ENCODE assay signal across 9 mouse cellular contexts in genomic region chr17:27120561-27121024, GRCm38 (mm10). TPM values are rescaled to one million over a fixed set of nuclear protein-coding genes. Genes with fewer than 3 reads are reported as not detected.
DNase-seq lines count a peak whose midpoint lies in the region; ATAC-seq and TF ChIP-seq lines count a peak whose summit lies in the region.
"Had no signal": no experiment of that assay in that cellular context is flagged by ENCODE, and none has a peak within 500 bp of the region (broad histone marks: within the 10 kb centered on the region; RNA-seq: fewer than 3 reads in every experiment).

No protein-coding gene starts in this region.

- no peaks in the 10 kb centered on the region for H3K9me3 ChIP-seq in intestine, embryonic 14.5 days (ENCODE audit: control insufficient read depth, low read length)
- no peaks in the 10 kb centered on the region for H3K9me3 ChIP-seq in limb, embryonic 13.5 days
- no peaks in the 10 kb centered on the region for H3K9me3 ChIP-seq in neural tube, embryonic 13.5 days

- 84% methylated on average over 18 of the region's 18 CpGs for WGBS in thymus, adult 2 months
- WGBS in intestine, embryonic 14.5 days = 18% methylated on average over 18 of the region's 18 CpGs
- WGBS in limb, embryonic 13.5 days = 8% methylated on average over 18 of the region's 18 CpGs
- WGBS in neural tube, embryonic 13.5 days = 6% methylated on average over 18 of the region's 18 CpGs

- no peak overlapping the region for H3K27ac ChIP-seq in thymus, adult 2 months (ENCODE audit: control insufficient read depth, insufficient read depth, low read length)
- H3K27ac ChIP-seq in intestine, embryonic 14.5 days (ENCODE audit: low read depth) = no peak overlapping the region
- no peak overlapping the region for H3K27ac ChIP-seq in limb, embryonic 13.5 days
- no peak overlapping the region for H3K27ac ChIP-seq in neural tube, embryonic 13.5 days (replicated peaks)
- H3K27ac ChIP-seq: macrophage had no signal

- H3K9ac ChIP-seq in intestine, embryonic 14.5 days (ENCODE audit: low read length) = no peak overlapping the region
- H3K9ac ChIP-seq in limb, embryonic 13.5 days = 0 out of 2 replicates have a peak overlapping the region, but pooled peaks have one; percentile 19
- H3K9ac ChIP-seq in neural tube, embryonic 13.5 days = 0 out of 2 replicates have a peak overlapping the region, but pooled peaks have one; percentile 34

- peaks cover 12% of the 10 kb centered on the region for H3K4me1 ChIP-seq in thymus, adult 2 months (replicated peaks; ENCODE audit: control insufficient read depth, insufficient read depth, low read length)
- H3K4me1 ChIP-seq in intestine, embryonic 14.5 days (replicated peaks; ENCODE audit: control insufficient read depth, insufficient read depth, low read length) = peaks cover 21% of the 10 kb centered on the region
- H3K4me1 ChIP-seq in limb, embryonic 13.5 days = peaks cover 25% of the 10 kb centered on the region
- peaks cover 41% of the 10 kb centered on the region for H3K4me1 ChIP-seq in neural tube, embryonic 13.5 days (replicated peaks)

- no peak overlapping the region for H3K4me2 ChIP-seq in intestine, embryonic 14.5 days (ENCODE audit: low read length)
- 0 out of 2 replicates have a peak overlapping the region, but pooled peaks have one; percentile 3 for H3K4me2 ChIP-seq in limb, embryonic 13.5 days (replicated peaks)
- H3K4me2 ChIP-seq in neural tube, embryonic 13.5 days = peak overlapping the region; percentile 24

- no peak for TF ChIP-seq POLR2A in thymus, adult 2 months (IDR thresholded peaks at IDR 0.05; ENCODE audit: control insufficient read depth, extremely low read depth, insufficient read depth, low read length, poor library complexity)

- peak; percentile 62; the same call in 1 of the 2 replicates for TF ChIP-seq CTCF in thymus, adult 2 months (IDR thresholded peaks at IDR 0.05; ENCODE audit: borderline replicate concordance, control insufficient read depth, extremely low read depth, insufficient read depth, low read length, poor library complexity)

- ATAC-seq in intestine, embryonic 14.5 days (replicated peaks; ENCODE audit: low FRiP score, low TSS enrichment, low read depth) = no peak
- ATAC-seq in limb, embryonic 13.5 days (ENCODE audit: low FRiP score, low read depth) = no peak
- ATAC-seq in neural tube, embryonic 13.5 days (ENCODE audit: low read depth) = 0 out of 2 replicates have a peak, but pooled peaks have one; percentile 37

- H3K27me3 ChIP-seq in thymus, adult 2 months (ENCODE audit: control insufficient read depth, insufficient read depth, low read length) = no peaks in the 10 kb centered on the region
- H3K27me3 ChIP-seq in intestine, embryonic 14.5 days (replicated peaks; ENCODE audit: control insufficient read depth, insufficient read depth, low read length) = no peaks in the 10 kb centered on the region
- no peaks in the 10 kb centered on the region for H3K27me3 ChIP-seq in limb, embryonic 13.5 days
- H3K27me3 ChIP-seq in neural tube, embryonic 13.5 days = 0 out of 2 replicates have a peak, but pooled peaks cover 7% of the 10 kb centered on the region

- H3K4me3 ChIP-seq in thymus, adult 2 months (ENCODE audit: control insufficient read depth, insufficient read depth, low read length) = no peak overlapping the region
- H3K4me3 ChIP-seq in intestine, embryonic 14.5 days (ENCODE audit: low read depth, low read length) = no peak overlapping the region
- H3K4me3 ChIP-seq in limb, embryonic 13.5 days = no peak overlapping the region
- H3K4me3 ChIP-seq in neural tube, embryonic 13.5 days = no peak overlapping the region

- no peak for DNase-seq in thymus, adult 2 months
- DNase-seq in thymus, adult 18-20 months = no peak
- DNase-seq in cerebellum, postnatal 36 days = peak; percentile 98 to 99
- peak; percentile 80 for DNase-seq in gastrocnemius, adult 18-20 months (ENCODE audit: low spot score)
- peak; percentile 86 for DNase-seq in intestine, embryonic 14.5 days (ENCODE audit: low spot score)
- DNase-seq in thymus, postnatal 36 days = peak; percentile 29 to 40

- peaks cover 9% of the 10 kb centered on the region for H3K36me3 ChIP-seq in thymus, adult 2 months (ENCODE audit: control insufficient read depth, insufficient read depth, low read length)
- peaks cover 45% of the 10 kb centered on the region for H3K36me3 ChIP-seq in intestine, embryonic 14.5 days (ENCODE audit: control insufficient read depth, insufficient read depth, low read length)
- H3K36me3 ChIP-seq in limb, embryonic 13.5 days = peaks cover 85% of the 10 kb centered on the region
- peaks cover 33% of the 10 kb centered on the region for H3K36me3 ChIP-seq in neural tube, embryonic 13.5 days

RNA-seq across cellular contexts. Expression of gene Uqcc2, which starts 13.1 kb away (rescaled TPM):
- polyA plus RNA-seq in thymus, adult 2 months (2012; rRNA removed) = 119 and 152 TPM in 2 replicates
- total RNA-seq in gastrocnemius, adult 18-20 months (2021) = 100 to 1,000 TPM; 426 to 428 TPM
- polyA plus RNA-seq in intestine, embryonic 14.5 days (2014; fragmentation: Nextera tagmentation; extraction: Ambion mirVana) = 335 and 353 TPM in 2 replicates
- polyA plus RNA-seq in limb, embryonic 13.5 days (2015; fragmentation: Nextera tagmentation; extraction: Ambion mirVana) = 329 and 338 TPM in 2 replicates
- polyA plus RNA-seq in neural tube, embryonic 13.5 days (2015; fragmentation: Nextera tagmentation; extraction: Ambion mirVana) = 292 and 313 TPM in 2 replicates

RNA-seq across cellular contexts. Expression of gene Ip6k3, which starts 47.0 kb away (rescaled TPM):
- 0.61 and 1.4 TPM in 2 replicates for polyA plus RNA-seq in thymus, adult 2 months (2012; rRNA removed)
- 10 to 100 TPM; 29.8 to 66.9 TPM for total RNA-seq in gastrocnemius, adult 18-20 months (2021)
- 0.39 TPM in 1 of 2 replicates, not detected in the other for polyA plus RNA-seq in intestine, embryonic 14.5 days (2014; fragmentation: Nextera tagmentation; extraction: Ambion mirVana)
- 0.38 and 0.55 TPM in 2 replicates for polyA plus RNA-seq in limb, embryonic 13.5 days (2015; fragmentation: Nextera tagmentation; extraction: Ambion mirVana)
- 0.18 and 0.61 TPM in 2 replicates for polyA plus RNA-seq in neural tube, embryonic 13.5 days (2015; fragmentation: Nextera tagmentation; extraction: Ambion mirVana)
- polyA plus RNA-seq: macrophage had no signal

Comparison
In these comparisons a context has a peak if more than half of its experiments do, and no peak if none do; other contexts are left out.
1. DNase-seq: peak in cerebellum, postnatal 36 days (2 of 2), gastrocnemius, adult 18-20 months (single experiment), intestine, embryonic 14.5 days (single experiment) and thymus, postnatal 36 days (2 of 2); none in thymus, adult 2 months (single experiment) and thymus, adult 18-20 months (0 of 2).